Mouse (Mus musculus): ENCODE measurements at regions not wholly inside any gene's neighbourhood (a gene's known extent, or its start where the extent isn't known, plus 50 kb on each side); places are given as distances from the start of the nearest gene placed in this dataset.

DNA sequence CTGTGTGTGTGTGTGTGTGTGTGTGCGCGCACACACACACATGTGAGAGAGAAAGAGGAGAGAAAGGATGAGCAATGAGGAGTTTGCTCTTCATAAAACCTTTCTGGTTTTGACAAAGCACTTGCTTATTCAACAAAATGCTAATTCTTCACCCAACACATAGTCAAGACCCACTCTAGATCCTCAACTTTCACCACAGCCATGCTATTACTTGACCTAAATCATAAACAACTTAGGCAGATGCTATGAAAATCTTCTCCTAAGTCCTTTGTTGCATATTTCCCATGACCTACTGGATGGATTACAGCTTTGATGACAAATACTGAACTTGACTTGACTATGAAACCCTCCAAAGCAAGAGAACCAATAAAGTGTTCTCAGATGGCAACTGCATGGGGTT, 196.3 kb upstream of the Ank start:
- DNase-seq (ENCODE audit: low spot score) = no peak

DNA sequence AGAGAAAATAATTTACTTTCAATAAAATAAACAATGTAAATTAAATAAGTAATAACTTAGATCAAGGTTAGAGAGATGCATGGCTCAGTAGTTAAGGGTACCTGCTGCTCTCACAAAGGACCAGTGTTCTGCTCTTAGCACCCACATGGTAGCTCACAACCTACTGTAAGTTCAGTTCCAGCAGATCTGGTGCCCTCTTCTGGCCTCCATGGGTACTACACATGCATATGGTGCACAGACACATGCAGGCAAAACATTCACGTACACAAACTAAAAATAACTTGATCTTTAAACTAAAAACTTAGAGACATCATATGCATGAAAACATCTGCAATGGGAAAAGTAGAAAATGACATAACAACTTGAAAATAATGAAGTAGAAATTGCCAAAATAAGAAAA, 184.2 kb upstream of the Ank start:
- DNase-seq (ENCODE audit: low spot score) = no peak

DNA sequence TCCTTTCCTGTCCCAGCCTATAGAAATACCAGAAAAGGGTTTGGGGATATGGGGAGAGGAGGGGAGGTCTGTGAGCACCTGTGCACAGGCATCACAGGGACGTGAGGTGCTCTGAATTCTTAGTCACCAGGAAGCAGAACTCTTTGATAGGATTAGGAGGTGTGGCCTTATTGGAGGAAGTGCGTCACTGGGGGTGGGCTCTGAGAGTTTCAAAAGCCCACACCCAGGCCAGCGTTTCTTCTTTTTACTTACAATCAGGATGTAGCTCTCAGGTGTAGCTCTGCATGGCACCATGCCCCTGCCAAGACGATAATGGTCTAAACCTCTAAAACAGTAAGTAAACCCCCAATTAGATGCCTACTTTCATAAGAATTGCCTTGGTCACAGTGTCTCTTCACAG, 162.6 kb upstream of the Ank start:
- DNase-seq (ENCODE audit: low spot score) = no peak

DNA sequence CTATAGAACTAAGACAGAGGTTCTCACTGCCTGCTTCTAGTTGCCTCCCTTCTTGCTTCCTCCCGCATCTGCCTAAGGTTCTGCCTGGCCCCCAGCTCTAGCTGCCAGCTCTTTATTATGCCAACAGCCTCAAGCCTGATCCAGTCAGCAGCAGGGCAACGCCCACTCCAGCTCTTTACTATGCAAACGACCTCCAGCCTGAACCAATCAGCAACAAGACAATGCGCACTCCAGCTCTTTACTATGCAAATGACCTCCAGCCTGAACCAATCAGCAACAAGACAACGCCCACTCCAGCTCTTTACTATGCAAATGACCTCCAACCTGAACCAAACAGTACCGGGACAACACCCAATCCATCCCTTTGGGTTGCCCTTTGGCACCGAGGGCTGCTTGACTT, 162.2 kb upstream of the Ank start:
- no peak for DNase-seq (ENCODE audit: low spot score)

DNA sequence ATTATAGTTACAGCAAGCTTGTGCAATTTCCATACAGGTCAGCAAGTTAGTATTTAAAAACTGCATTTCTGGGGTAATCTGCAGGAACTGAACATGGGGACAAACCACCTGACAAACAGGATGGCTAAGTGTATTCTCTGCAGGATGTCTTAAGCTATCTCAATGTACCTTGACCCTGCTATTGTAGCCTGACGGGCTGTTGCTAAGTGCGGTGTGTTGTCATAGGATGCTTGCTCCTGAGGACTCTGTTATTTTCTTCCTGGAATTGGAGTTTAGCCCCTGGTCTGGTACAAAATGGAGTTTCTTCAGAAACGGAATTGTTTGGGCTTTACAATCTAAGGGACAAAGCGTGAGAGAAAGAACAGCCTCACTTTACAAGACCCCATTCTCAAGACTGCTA, 161.4 kb upstream of the Ank start:
- no peak for DNase-seq (ENCODE audit: low spot score)

DNA sequence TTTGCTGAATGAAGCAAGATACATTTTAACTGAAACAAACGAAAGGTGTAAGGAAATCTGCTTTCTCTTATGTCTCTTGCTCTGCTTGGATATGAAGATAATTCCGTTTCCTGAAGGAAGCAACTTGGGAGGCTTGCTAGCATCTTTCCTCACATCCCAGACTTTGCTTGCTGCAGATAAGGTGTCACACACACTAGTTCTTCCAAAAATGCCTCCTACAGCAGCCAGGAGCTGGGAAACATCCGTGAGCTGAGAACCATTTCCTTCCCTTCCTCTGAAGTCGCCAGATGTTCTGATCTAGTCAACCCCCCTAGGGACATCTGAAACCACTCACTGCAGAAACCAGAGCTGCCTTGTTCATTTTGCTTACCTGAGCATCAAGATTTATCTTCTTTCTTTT, 157.8 kb upstream of the Ank start:
- no peak for DNase-seq (ENCODE audit: low spot score)

DNA sequence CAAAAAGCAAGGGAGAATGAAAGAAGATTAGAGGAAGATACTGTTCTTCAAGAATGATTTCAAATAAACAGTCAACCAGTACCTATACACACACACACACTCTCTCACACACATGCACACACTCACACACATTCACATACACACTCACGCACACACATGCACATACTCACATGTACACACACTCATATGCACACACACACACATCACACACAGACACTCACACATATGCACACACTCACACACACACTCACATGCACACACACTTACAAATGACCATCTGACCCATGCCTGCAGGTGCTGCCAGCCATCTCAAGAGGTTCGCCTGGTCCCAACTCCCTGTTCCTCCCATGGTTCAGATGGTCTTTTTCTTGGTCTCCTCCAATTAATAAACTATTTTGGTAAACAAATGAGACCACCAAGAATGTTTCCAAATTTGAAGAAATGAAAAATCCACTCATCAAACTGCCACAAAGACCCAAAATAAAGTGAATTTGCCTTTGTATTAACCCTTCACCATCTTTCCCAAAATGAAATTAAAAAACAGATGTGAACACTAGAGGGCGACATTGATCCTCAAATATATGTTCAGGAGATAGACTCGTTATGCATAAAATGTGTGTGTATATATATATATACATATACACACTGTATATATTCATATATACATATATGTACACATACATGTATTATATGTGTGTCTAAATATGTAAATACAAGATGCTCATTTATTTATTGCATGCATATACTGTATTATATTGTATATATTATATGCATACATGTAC, 150.3 kb upstream of the Ank start:
- peak; percentile 50 for DNase-seq (ENCODE audit: low spot score)

DNA sequence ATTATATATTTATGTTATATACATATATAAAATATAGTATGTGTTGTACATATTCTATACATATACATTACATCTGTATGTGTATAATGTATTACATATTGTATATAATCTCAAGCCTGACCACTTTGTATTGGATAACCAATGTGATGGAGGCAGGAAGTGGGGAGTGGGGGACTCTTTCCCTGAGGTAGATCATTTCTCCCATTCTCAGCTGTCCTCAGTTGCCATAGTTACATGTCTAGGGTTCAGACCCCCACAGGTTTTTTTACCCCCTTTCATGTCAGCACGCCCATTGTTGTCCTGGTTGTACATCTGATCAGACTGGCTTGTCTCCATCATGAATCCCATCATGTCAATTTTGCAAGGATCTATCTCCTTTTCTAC, 149.7 kb upstream of the Ank start:
- DNase-seq (ENCODE audit: low spot score) = no peak

DNA sequence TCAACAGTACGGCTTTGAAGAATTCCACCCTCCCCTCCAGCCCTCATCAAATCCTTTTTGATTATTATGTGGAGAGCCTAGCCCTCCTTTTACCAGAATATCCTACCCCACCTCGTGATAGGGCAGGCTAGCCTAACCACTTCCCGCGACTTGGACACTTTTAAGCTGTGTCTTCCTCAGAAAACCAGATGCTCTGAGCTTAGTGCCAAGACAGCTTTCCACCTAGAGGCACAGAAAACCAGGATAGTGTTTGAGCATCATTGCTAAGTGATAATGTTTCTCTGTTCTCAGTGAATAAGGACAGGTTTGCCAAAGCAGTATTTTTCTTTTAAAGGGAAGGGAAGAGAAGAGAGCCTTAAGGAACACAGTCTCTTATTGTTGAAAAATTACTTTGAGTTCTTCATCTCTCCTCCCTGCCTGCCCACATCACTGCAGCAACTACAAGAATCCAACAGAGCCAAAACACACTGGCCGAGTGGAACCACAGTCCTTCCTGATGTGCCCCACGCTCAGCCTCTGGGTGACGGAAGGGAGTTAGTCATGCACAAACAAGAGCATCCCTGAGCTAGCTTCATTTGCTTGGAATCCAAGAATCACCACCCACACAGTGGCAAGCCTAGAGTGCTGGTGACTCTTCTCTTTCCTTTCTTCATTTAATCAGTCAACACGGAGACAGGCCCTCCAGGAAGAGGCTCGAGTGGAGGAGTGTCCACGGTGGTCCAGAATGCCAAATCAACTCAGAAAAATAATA, 144.4 kb upstream of the Ank start:
- no peak for DNase-seq (ENCODE audit: low spot score)

DNA sequence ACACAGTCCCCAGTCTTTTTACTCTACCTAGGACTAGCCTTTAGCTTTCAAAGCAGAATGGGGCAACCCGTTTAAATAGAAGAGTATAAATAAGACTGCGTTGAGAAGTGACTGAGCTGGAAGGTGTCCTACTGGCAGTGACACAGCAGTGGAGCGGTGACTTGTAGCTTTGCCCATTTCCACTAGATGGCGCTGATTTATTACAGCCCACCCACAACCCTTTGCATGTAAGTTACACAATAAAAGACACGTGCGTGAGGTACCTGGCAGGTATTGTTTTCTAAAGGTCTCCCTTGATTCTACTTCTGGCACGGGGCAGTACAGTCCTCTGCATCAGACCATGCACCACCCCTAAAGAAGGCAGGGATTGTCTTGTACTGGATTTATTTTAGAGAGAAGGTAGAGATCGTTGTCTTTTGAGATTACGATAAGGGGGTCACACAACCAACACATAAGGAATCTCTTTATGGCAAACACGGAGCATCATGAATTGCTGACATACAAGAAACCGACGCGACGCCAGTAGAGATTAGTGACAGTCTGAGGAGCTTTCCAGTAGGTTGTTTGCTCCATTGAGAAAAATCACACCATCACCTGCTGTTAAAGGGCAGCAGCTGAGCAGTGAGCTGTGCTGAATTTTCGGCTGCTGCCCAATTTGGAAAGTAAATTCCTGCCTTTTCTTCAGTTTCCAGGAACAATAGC, 140.5 kb upstream of the Ank start:
- peak; percentile 88 for DNase-seq (ENCODE audit: low spot score)

DNA sequence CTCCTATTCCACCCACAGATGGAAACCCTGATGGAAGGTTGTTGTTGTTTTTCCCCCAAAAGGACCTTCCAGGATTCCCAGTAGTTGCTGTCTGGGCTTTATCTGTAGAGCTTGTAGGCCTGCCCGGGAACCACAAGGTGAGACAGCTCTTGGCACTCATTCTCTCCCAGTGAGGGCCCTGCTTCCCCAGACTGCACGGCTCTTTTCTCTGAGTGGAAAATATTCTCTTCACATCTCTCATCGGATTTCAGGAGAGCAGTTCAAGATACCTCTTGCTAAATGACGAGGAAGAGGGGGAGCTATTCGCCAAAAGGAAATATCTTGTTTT, 140.0 kb upstream of the Ank start:
- no peak for DNase-seq (ENCODE audit: low spot score)

DNA sequence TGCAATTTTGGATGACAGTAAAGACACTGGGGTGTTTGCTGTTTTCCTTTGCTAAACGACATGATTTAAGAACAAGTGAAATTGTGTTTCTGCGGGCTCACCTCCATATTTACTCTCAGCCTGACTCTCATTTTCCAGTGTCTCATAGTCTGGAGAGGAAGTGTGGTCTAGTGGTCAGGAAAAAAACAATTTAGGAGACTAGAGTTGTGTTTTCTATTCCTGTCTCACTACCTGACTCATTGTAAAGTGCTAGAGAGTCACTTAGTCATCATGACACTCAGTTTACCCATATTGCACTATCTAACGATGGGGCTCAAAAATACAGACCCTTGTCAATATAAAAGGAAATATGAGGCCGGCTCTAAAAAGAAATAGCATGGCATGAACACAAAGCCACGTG, 138.7 kb upstream of the Ank start:
- DNase-seq (ENCODE audit: low spot score) = no peak

DNA sequence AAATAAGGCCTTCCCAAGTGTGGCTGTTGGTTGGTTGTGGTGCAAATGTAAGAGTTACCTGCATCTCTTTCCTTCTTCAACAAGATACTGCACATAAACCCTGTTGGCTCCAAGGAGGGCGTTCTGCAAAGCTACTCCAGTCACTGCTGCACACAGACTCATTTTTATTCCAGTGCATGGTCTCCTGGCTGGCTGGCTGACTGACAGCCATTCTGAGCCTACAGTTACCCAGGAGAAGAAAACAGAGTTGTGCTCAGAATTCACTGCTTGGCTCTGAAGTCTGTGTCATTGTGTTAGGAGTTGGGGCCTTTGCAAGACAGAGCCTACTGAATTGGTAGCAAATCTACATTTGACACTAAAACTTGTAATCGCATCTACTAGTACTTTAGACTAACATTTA, 138.0 kb upstream of the Ank start:
- no peak for DNase-seq (ENCODE audit: low spot score)

DNA sequence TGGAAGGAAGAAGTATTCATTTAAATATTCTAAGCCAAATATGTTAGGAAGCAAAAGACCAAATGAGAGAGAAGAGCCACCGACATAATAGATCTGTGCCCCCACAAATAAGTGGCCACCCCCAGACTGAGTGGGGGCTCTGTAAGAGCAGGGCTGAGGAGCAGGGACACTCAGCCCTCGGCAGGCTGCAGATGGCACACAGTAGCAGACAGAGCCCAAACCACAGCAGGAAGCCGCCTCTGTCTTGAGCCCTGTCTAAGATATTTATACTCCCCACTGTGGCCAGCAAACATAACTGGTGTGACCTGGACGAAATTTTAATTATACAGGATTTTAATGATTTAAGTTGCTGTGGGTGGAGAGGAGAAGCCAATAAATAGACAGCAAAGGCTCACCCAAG, 126.4 kb upstream of the Ank start:
- no peak for DNase-seq (ENCODE audit: low spot score)

DNA sequence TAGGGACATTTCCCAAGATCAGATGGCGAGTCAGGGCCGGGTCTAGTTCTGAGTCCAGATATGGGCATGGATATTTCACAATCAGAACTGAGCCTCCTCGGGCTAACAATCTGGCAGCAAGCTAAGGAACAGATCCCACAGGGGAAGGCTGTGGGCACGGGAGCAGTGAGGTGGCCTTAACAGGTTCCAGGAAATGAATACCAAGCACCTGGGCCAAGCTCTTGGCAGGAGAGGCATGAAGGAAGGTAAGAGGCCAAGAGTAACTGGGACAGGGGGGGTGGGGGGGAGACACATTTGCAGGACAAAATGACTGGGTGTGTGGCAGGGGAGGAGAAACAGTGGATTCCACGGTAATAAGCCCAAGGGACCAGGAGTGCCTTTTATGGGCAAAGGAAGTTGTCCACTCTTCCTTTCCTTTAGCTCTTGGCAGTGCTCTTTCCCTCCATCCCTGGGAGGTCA, 124.9 kb upstream of the Ank start:
- no peak for DNase-seq (ENCODE audit: low spot score)

DNA sequence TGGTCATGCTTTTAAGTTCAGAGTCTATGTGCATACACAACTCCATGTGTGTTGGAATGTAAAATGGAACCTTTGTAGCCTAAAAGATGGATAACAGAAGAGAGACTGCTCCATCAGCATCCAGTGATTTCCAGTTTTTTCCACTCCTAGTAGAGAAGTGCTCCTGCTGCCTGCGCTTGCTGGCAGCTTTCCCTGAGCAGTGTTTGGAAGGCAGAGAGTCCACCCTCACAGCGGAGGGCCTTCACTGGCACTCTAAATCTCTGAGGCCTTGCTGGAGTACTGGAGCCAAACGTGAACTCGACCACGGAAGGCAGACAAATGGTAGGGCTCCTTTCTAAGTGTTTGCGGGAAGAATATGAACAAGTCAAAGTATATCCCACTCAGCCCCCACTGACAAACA, 108.0 kb upstream of the Ank start:
- DNase-seq (ENCODE audit: low spot score) = no peak

DNA sequence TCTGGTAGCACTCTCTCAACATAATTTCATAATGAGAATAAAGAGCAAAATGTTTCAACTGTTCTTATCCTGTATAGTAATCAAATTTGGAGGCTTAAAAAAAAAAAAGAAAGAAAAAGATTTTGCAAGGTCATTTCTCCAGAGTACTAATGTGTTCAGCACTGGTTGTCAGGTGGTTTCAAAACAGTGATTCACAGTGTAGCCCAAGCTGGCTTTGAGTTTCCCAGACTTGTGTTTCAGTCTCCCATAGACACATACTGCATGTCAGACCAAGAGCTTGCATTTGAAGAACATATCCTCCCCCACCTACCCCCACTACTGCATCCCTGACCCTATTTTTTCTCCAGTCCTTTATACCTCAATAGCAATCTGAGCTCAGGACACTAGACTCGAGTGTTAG, 107.2 kb upstream of the Ank start:
- DNase-seq (ENCODE audit: low spot score) = no peak

DNA sequence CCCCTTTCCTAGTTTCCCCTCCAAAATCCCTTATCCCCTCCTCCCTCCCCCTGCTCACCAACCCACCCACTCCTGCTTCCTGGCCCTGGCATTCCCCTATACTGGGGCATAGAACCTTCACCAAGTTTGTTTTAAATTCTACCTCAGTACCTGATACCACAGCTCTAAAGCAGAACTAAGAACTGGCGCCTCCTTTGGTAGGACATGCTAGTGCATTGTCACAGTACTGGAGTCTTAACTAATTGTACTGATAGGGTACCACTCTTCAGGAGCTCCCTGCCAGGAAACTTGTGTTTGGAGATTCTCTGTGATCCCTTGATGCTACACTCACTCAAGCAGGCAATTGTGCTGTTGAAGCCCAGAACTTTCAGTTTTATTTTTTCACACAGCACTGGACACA, 92.0 kb upstream of the Ank start:
- no peak for DNase-seq (ENCODE audit: low spot score)

DNA sequence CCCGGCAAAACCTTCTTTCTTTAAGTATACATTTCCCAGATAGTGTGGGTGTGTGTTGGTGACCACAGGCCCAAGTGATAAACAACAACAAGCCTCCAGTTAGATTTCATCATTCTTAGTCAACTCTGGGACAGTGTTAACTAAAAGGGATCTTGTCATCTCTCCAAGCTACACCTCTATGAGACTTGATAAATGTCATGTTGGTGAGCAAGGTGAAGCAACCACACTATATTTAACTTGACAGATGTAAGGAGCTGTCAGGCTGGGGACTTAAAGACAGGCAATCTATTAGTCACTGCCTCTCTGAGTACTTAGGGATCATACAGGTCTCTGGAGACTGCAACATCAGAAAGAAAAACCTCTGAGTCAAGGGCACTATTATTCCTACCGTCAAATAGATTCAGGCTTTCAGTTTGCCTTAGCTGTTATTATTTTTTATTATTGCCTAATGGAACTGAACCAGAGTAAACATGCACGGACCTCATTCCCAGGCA, 87.8 kb upstream of the Ank start:
- no peak for DNase-seq (ENCODE audit: low spot score)

DNA sequence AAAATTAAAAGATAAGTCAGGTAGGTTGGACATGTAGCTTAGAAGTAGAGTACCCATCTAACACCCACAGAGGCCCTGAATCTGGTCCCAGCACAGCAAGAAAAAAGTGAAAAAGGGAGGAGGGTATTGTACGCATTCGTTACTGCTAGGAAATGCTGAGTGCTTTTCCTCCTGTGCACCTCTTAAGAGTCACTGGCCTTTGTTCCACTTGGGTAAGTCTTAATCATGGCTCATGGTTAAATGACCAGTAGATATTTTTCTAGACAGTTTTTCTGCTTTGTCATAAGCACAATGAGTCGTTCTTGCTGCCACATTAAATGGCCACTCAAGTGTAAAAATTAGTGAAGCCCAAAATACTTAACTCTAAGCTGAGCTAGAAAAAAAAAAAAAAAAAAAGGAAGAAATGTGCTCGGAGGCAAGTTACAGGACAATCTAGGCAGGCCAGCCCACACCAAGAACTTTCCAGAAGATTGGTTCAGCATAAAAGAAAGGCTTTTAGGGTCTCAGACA, 86.0 kb upstream of the Ank start:
- no peak for DNase-seq (ENCODE audit: low spot score)

DNA sequence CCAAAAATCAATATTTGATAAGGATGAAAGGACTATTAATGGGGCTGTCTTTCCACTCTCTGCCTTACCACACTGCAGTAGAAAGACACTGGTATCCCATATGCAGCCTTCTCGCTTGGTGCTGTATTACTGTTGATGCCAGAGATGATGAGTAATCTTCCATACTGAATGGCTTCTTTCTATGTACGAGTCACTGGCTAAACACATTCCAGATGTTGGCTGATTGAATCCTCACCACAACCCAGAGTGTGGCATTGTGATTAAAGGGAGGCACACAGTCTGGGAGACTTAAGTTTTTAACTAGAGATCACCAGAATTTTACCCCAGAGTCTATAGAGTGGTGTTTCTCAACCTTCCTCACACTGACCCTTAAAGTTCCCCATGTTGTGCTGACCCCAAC, 84.9 kb upstream of the Ank start:
- no peak for DNase-seq (ENCODE audit: low spot score)

DNA sequence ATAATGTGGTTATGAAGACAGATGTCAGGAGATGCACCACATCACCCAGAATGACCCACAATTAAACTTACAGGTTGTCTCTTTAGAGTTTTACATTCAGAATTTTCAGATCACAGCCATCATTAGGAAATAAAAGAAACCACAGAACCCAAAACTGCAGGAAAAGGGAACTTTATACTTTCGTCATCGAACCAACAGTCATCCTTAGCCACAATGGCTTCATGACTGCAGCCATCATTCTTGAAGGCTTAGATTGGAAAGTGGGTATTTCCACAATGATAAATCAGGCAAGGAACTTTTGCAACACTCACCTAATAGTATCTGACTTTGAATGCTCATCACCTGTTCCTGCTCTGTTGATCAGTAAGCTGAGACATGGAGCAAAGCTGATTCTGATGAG, 75.9 kb upstream of the Ank start:
- DNase-seq (ENCODE audit: low spot score) = no peak

DNA sequence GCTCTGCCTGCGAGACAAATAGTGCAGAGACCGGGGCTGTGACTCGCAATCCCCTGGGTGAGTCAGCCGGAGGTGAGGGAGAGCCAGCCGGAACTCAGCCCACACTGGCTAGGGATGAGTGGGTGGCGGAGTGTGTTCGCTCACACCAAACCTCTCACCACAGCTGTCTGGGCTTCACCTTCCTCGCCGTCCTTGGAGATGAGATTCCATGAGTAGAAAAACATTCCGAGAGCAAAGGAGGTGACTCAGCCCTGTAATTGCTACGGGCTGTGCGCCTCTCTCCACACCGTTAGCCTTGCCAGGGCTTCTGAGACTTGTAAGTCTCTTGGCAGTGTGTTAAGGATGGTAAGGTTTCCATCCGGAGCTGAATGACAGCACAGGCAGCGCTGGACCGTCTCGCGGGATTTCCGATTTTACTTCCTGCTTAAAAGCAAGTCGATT, 60.7 kb upstream of the Ank start:
- no peak for DNase-seq (ENCODE audit: low spot score)

All from layer of hippocampus, adult 9-10 months (tissue).